Mouse (Mus musculus) megakaryocyte, adult 5-6 weeks (primary cell): ENCODE results near the gene Mlycd. TPM values are rescaled to one million over a fixed set of nuclear protein-coding genes. Genes with fewer than 3 reads are reported as not detected.

Experiments
- ATAC-seq: 2 replicates; pipeline ENCODE4 v1.8.0; 2016; ENCODE audit warnings: mild to moderate bottlenecking, inconsistent platforms; ENCODE audit not compliant: poor library complexity, severe bottlenecking
- total RNA-seq, 2 experiments: library from RNA; stranded (forward) in 1 of 2; stranded (reverse) in 1 of 2; fragments of 153-499, 151-499 nt in 1 of 2; fragments of 221-1000, 200-1000 nt in 1 of 2; gene quantifications; 2 replicates each; pipeline versions ENCODE4 v1.2.3 to v1.2.4; 2015 to 2017

Mlycd gene
- total RNA-seq, 2 experiments from 2014 or later, result 5.4 to 7.5 TPM

DNA sequence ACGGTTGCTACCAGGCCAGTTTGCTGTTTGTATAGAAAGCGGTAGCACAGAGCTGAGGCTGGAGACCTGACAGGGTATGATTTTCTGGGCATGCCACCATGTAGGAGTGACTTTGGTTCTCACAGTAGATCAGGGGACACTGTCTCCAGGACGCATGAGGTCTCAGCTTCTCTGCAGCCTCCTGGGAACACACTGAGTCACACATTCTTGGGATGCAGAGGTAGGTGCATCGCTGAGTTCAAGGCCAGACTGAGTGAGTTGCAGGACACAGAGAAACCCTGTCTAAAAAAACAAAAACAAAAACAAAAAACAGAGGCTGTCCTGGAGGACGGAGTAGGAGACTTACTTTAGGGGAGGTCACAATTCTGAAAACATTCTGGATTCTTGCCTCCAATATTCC lies 58.2 kb downstream of the Mlycd start:
- no peak for ATAC-seq

DNA sequence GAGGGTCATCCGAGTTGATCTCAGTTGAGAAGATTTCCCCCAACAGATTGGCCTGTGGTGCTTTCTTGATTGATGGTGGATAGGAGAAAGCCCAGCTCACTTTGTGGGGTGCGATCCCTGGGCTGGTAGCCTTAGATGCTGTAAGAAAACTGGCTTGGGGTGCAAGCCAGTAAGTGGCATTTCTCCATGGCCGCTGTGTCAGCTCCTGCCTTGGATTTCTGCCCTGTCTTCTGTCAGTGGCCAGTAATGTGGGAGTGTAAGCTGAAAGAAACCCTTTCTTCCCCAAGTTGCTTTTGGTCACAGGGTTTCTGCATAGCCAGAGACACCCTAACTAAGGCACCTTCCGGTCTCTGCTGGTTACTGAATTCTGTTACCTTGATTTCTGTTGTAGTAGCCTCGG lies 61.4 kb downstream of the Mlycd start:
- no peak for ATAC-seq

GRCm38 (mm10) chr8:119459724-119460123 lies 65.0 kb downstream of the Mlycd start:
- ATAC-seq, result no peak

Other genes with a start within 250 kb of the Mlycd start
- 124 TPM in 2 replicates for gene Hsbp1, start 50.4 kb upstream of the Mlycd start, total RNA-seq (2015)
- 72.7 and 79.8 TPM in 2 replicates for gene Hsbp1, start 50.4 kb upstream of the Mlycd start, total RNA-seq (2017)
- gene Osgin1, start 39.2 kb downstream of the Mlycd start, total RNA-seq (2015), result 6.1 and 6.4 TPM in 2 replicates
- 2.5 and 5.7 TPM in 2 replicates for gene Osgin1, start 39.2 kb downstream of the Mlycd start, total RNA-seq (2017)
- gene Necab2, start 51.8 kb downstream of the Mlycd start, total RNA-seq (2015), result not detected in 2 replicates
- gene Necab2, start 51.8 kb downstream of the Mlycd start, total RNA-seq (2017), result not detected in 2 replicates
- gene Slc38a8, start 106.8 kb downstream of the Mlycd start, total RNA-seq (2015), result not detected in 2 replicates
- not detected in 2 replicates for gene Slc38a8, start 106.8 kb downstream of the Mlycd start, total RNA-seq (2017)
- gene Mbtps1, start 163.9 kb downstream of the Mlycd start, total RNA-seq (2015), result 27.4 and 32.8 TPM in 2 replicates
- 28.5 and 33.7 TPM in 2 replicates for gene Mbtps1, start 163.9 kb downstream of the Mlycd start, total RNA-seq (2017)
- 9.1 and 11.5 TPM in 2 replicates for gene Hsdl1, start 180.3 kb downstream of the Mlycd start, total RNA-seq (2015)
- 32.3 and 40.9 TPM in 2 replicates for gene Hsdl1, start 180.3 kb downstream of the Mlycd start, total RNA-seq (2017)
- gene Dnaaf1, start 180.4 kb downstream of the Mlycd start, total RNA-seq (2015), result not detected in 2 replicates
- 0.33 TPM in 1 of 2 replicates, not detected in the other for gene Dnaaf1, start 180.4 kb downstream of the Mlycd start, total RNA-seq (2017)
- gene Taf1c, start 210.3 kb downstream of the Mlycd start, total RNA-seq (2015), result 2.5 and 3.1 TPM in 2 replicates
- 5.5 and 5.8 TPM in 2 replicates for gene Taf1c, start 210.3 kb downstream of the Mlycd start, total RNA-seq (2017)
- gene Adad2, start 217.9 kb downstream of the Mlycd start, total RNA-seq (2015), result not detected in 2 replicates
- not detected in 2 replicates for gene Adad2, start 217.9 kb downstream of the Mlycd start, total RNA-seq (2017)
- not detected in 2 replicates for gene Kcng4, start 240.8 kb downstream of the Mlycd start, total RNA-seq (2015)
- not detected in 2 replicates for gene Kcng4, start 240.8 kb downstream of the Mlycd start, total RNA-seq (2017)